Mouse (Mus musculus) liver, embryonic 15.5 days (tissue): ENCODE results near the gene Rasl11a. TPM values are rescaled to one million over a fixed set of nuclear protein-coding genes. Genes with fewer than 3 reads are reported as not detected.
"Not testable (repeated sequence)": the region's sequence is repeated elsewhere in the genome, so short reads cannot be mapped to it uniquely, and the experiment has no call there.

ENCODE experiments used
- ATAC-seq: fragments of 200-750 bp; cut with Nextera tagmentation; 2 replicates; pipeline ENCODE4 v1.8.0; 2017; ENCODE audit warnings: moderate number of reproducible peaks, mild to moderate bottlenecking, moderate library complexity; ENCODE audit not compliant: insufficient read depth
- H3K27ac ChIP-seq: fragments of 300-500 bp; sonication (generic); replicated peaks from 2 replicates; pipeline ENCODE4 v1.5.1; 2015; ENCODE audit warnings: mild to moderate bottlenecking, inconsistent platforms
- H3K27me3 ChIP-seq: fragments of 300-500 bp; sonication (generic); 2 replicates; pipeline ENCODE4 v1.6.1; 2015; ENCODE audit warnings: mild to moderate bottlenecking, inconsistent platforms
- H3K36me3 ChIP-seq: fragments of 300-500 bp; sonication (generic); replicated peaks from 2 replicates; pipeline ENCODE4 v1.6.1; 2015; ENCODE audit warnings: moderate library complexity, mild to moderate bottlenecking, inconsistent platforms
- H3K4me1 ChIP-seq: fragments of 300-500 bp; sonication (generic); replicated peaks from 2 replicates; pipeline ENCODE4 v1.6.1; 2015; ENCODE audit warnings: inconsistent platforms
- H3K4me2 ChIP-seq: fragments of 300-500 bp; sonication (generic); 2 replicates; pipeline ENCODE4 v1.6.1; 2015; ENCODE audit warnings: moderate library complexity, mild to moderate bottlenecking, inconsistent platforms
- H3K4me3 ChIP-seq: fragments of 300-500 bp; sonication (generic); replicated peaks from 2 replicates; pipeline ENCODE4 v1.5.1; 2015; ENCODE audit warnings: mild to moderate bottlenecking, inconsistent platforms
- H3K9ac ChIP-seq: fragments of 300-500 bp; sonication (generic); 2 replicates; pipeline ENCODE4 v1.6.1; 2015; ENCODE audit warnings: moderate library complexity, mild to moderate bottlenecking, inconsistent platforms
- H3K9me3 ChIP-seq: fragments of 300-500 bp; sonication (generic); replicated peaks from 2 replicates; pipeline ENCODE4 v1.6.1; 2016; ENCODE audit warnings: inconsistent platforms
- WGBS: fragments of 180-500 bp; shearing (Covaris S2); methylation state at CpG from one replicate; pipeline ENCODE4 v1.1.7; 2015; ENCODE audit warnings: mixed read lengths; ENCODE audit not compliant: insufficient replicate concordance; 5-methylcytosine and 5-hydroxymethylcytosine counted together
- polyA plus RNA-seq: library from polyadenylated mRNA; unstranded; fragments of >200 nt; fragmentation: Nextera tagmentation; extraction: Ambion mirVana; gene quantifications from 2 replicates; pipeline ENCODE4 v1.2.1, GENCODE M21; 2015

The Rasl11a gene
- polyA plus RNA-seq, 1 experiment from 2014 or later: 1.8 TPM

DNA sequence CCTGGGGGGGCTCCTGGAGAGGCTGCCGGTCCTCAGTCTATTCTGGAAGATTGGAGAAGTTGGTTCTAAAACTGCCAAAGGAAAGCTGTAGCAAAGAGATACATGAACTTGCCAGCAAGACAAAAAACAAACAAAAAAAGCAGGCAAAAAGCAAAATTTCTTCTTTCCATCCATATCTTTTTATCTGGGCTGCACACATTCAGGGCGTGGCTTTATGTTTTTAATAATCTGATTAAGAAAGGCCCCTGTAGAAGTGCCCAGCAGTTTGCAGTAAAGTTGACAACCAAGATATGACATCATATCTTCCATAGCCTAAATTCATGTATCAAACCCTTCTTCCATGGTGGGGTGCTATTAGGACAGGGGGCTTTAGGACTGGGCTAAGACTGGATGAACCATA lies 21.4 kb downstream of the Rasl11a start:
- H3K27ac ChIP-seq: peak overlapping the region; percentile 66

DNA sequence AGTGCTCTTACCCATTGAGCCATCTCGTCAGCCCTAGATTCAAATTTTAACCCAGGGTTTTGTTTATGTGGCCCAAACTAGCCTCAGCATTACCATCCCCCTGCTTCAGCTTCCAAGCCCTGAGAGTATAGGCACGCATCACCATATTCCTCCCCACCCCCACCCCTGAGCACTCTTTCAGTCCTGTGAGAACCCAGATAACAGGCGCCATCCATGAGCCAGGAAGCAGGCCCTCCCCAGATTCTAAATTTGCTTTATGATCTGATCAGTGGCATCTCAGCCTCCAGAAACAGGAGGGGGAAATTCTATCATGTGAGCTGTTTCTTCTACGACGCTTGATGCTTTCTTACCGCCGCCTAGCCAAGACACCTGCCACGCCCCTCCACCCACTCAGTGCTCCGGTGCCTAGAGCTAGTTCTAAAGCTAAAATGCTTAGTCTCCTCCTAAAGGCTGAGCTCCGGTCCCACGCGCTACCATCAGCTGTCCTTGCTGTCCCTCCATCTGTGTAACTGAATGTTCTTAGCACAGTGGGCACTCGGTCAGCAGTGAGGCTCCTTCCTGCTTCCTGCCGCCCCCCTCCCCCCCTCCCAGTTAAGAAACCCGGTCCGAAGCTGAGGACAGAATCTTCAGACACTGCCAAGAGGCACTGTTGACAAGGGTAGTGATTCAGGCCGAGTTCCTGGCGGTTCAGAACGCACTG lies 22.5 kb downstream of the Rasl11a start:
- peak overlapping the region; percentile 26 for H3K4me3 ChIP-seq
- 4% methylated on average over 19 of the region's 19 CpGs for WGBS
- 0 out of 2 replicates have a peak, but pooled peaks cover 3% of the 10 kb centered on the region for H3K9me3 ChIP-seq
- no peaks in the 10 kb centered on the region for H3K36me3 ChIP-seq
- ATAC-seq: peak; percentile 79
- peaks cover 36% of the 10 kb centered on the region for H3K4me1 ChIP-seq
- peak overlapping the region; percentile 66 for H3K27ac ChIP-seq
- H3K9ac ChIP-seq: peak overlapping the region; percentile 41; the same call in 1 of the 2 replicates
- H3K27me3 ChIP-seq: 0 out of 2 replicates have a peak, but pooled peaks cover 3% of the 10 kb centered on the region
- H3K4me2 ChIP-seq: peak overlapping the region; percentile 61

More for the DNA sequence above, 21.4 kb downstream of the Rasl11a start:
- Histone ChIP-seq H3K9ac (no peak overlapping the region), H3K4me3 (no peak overlapping the region), H3K4me1 (peaks cover 36% of the 10 kb centered on the region), H3K36me3 (no peaks in the 10 kb centered on the region), H3K9me3 (0 out of 2 replicates have a peak, but pooled peaks cover 3% of the 10 kb centered on the region), H3K4me2 (peak overlapping the region; percentile 61), H3K27me3 (no peaks in the 10 kb centered on the region)
- ATAC-seq: peak; percentile 71
- 29% methylated on average over 2 of the region's 2 CpGs for WGBS

DNA sequence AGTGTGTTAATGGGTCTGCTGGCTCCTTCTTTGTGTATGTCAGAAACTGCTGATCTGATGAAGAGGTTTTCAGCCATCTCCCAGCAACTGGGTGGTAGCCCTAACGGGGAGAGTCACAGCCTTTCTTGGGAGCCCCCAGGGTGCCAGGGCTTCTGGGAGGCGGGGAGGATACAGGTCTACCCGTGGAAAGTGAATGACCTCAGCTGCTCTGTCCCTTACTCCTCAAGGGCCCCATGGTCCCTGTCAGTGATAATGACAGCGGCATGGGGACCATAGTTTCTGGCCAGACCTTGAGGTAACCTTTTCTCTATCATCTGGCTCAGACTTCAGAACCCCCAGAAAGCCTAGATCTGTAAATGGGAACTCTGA lies 23.1 kb downstream of the Rasl11a start:
- peak overlapping the region; percentile 61 for H3K4me2 ChIP-seq
- 21% methylated on average over 4 of the region's 4 CpGs for WGBS
- H3K36me3 ChIP-seq: no peaks in the 10 kb centered on the region
- H3K4me1 ChIP-seq: peaks cover 36% of the 10 kb centered on the region
- no peak for ATAC-seq
- 0 out of 2 replicates have a peak, but pooled peaks cover 3% of the 10 kb centered on the region for H3K9me3 ChIP-seq
- 0 out of 2 replicates have a peak overlapping the region, but pooled peaks have one; percentile 66 for H3K27ac ChIP-seq
- no peak overlapping the region for H3K9ac ChIP-seq
- H3K27me3 ChIP-seq: 0 out of 2 replicates have a peak, but pooled peaks cover 3% of the 10 kb centered on the region
- no peak overlapping the region for H3K4me3 ChIP-seq

DNA sequence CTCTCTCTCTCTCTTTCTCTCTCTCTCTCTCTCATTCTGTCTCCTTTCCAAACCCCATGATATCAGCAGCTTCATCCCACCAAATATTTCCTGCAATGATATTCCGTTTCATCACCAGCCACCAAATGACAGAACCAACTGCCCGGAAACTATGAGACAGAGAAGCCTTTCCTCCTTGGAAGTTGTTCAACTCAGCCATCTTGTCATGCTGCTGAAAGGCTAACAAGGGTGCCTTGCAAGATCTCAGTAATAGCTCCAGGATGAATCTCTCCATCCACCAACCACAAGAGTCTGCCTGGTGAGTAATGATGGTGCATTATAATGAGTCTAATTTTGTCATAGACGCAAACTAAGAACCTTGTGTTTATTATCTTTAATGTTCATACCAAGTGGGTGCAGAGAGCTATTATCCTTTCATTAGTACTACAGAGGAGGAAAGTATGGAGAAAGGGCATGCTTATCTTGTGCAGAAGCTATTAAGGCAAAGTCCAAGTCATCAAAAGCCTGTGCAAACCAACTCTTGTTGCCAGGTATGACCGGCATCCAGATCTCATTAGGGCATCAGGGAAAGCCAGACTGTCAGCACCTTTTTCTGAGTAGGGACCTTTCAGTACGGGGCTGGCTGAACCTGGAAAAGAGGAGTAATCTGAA lies 28.2 kb downstream of the Rasl11a start:
- Histone ChIP-seq H3K27ac (no peak overlapping the region), H3K27me3 (peaks cover 7% of the 10 kb centered on the region; the same call in 1 of the 2 replicates), H3K36me3 (no peaks in the 10 kb centered on the region), H3K9ac (no peak overlapping the region), H3K4me2 (no peak overlapping the region), H3K4me1 (peaks cover 7% of the 10 kb centered on the region), H3K9me3 (0 out of 2 replicates have a peak, but pooled peaks cover 3% of the 10 kb centered on the region), H3K4me3 (no peak overlapping the region)
- no peak for ATAC-seq
- 73% methylated on average over 5 of the region's 5 CpGs for WGBS

DNA sequence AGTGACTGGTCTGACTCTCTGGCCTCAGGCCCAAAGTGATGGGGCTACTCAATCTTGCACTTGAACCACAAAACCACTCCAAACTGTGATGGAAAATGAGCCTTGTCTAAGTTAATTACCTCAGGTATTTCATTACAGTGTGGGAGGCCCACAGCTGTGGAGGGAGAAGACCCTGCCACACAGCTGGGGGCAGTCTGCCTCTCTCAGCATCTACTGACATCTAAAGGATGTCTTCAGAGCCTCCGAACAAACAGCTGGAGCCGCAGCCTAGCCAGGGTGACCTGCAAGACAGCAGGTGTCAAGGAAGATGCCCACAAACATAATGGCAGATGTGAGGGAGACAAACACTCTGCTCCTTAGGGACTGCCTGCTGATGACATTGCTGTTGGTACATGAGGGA lies 31.2 kb downstream of the Rasl11a start:
- WGBS: 71% methylated on average over 2 of the region's 2 CpGs
- no peak overlapping the region for H3K4me2 ChIP-seq
- no peak overlapping the region for H3K9ac ChIP-seq
- ATAC-seq: no peak
- H3K27ac ChIP-seq: no peak overlapping the region
- H3K27me3 ChIP-seq: peaks cover 14% of the 10 kb centered on the region; the same call in 1 of the 2 replicates
- H3K36me3 ChIP-seq: no peaks in the 10 kb centered on the region
- no peaks in the 10 kb centered on the region for H3K4me1 ChIP-seq
- H3K4me3 ChIP-seq: no peak overlapping the region
- no peaks in the 10 kb centered on the region for H3K9me3 ChIP-seq

DNA sequence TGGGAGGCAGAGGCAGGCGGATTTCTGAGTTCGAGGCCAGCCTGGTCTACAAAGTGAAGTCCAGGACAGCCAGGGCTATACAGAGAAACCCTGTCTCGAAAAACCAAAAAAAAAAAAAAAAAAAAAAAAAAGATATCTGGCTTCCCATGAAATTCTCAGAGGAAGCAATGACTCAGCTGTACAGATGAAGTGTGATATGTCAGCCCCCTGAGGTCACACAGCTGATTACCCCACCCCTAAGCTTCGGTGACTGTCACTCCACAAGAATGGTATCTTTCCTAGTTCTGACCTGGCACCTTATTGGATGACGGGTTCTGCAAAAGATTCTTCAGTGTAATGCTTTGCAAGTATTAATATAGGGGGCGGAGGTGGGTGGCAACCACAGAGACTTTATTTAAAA lies 33.0 kb downstream of the Rasl11a start:
- not testable (repeated sequence) for H3K36me3 ChIP-seq, H3K9ac ChIP-seq, ATAC-seq, H3K4me3 ChIP-seq, H3K27ac ChIP-seq, H3K4me2 ChIP-seq, H3K4me1 ChIP-seq, H3K9me3 ChIP-seq
- WGBS: 50% methylated on average over 5 of the region's 6 CpGs
- H3K27me3 ChIP-seq: peaks cover 12% of the 10 kb centered on the region; the same call in 1 of the 2 replicates

DNA sequence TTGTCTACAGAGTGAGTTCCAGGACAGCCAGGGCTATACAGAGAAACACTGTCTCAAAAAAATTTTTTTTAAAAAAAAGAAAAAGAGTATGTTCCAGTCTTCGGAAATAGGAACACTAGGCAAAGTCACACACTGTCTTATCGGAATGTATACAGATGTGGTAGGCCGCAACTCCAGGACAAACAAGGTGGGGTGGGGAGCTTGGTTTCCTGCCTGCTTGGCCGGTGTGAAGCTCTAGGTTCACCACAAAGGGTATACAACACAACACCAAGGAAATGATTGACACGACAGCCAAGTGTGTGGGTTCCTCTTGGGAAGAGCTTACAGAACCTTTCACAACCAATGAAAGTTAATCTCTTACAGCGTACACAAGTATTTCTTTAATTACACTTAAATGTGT lies 37.4 kb downstream of the Rasl11a start:
- no peak overlapping the region for H3K27ac ChIP-seq
- H3K9ac ChIP-seq: no peak overlapping the region
- WGBS: 31% methylated on average over 6 of the region's 6 CpGs
- no peak for ATAC-seq
- H3K4me3 ChIP-seq: no peak overlapping the region
- H3K36me3 ChIP-seq: no peaks in the 10 kb centered on the region
- H3K27me3 ChIP-seq: 0 out of 2 replicates have a peak, but pooled peaks cover 7% of the 10 kb centered on the region
- no peaks in the 10 kb centered on the region for H3K4me1 ChIP-seq
- no peak overlapping the region for H3K4me2 ChIP-seq
- H3K9me3 ChIP-seq: no peaks in the 10 kb centered on the region

DNA sequence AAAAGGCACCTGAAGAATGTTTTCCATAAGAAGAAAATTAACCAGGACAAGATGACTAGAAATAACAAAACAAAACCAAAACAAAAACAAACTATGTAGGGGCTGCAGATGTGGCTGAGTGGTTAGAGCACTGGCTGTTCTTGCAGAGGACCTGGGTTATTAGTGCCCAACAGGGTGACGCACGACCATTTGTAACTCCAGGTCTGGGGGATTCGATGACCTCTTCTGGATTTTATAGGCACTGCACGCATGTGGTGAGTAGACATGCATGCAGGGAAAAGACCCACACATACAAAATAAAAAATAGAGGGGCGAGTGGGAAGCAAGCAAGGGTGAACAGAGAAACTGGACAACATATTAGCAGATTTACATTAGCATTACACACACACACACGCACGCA lies 38.2 kb downstream of the Rasl11a start:
- H3K27ac ChIP-seq: no peak overlapping the region
- no peak overlapping the region for H3K4me2 ChIP-seq
- H3K4me3 ChIP-seq: no peak overlapping the region
- no peaks in the 10 kb centered on the region for H3K36me3 ChIP-seq
- WGBS: 58% methylated on average over 7 of the region's 7 CpGs
- H3K27me3 ChIP-seq: 0 out of 2 replicates have a peak, but pooled peaks cover 7% of the 10 kb centered on the region
- H3K4me1 ChIP-seq: no peaks in the 10 kb centered on the region
- no peaks in the 10 kb centered on the region for H3K9me3 ChIP-seq
- no peak for ATAC-seq
- H3K9ac ChIP-seq: no peak overlapping the region

DNA sequence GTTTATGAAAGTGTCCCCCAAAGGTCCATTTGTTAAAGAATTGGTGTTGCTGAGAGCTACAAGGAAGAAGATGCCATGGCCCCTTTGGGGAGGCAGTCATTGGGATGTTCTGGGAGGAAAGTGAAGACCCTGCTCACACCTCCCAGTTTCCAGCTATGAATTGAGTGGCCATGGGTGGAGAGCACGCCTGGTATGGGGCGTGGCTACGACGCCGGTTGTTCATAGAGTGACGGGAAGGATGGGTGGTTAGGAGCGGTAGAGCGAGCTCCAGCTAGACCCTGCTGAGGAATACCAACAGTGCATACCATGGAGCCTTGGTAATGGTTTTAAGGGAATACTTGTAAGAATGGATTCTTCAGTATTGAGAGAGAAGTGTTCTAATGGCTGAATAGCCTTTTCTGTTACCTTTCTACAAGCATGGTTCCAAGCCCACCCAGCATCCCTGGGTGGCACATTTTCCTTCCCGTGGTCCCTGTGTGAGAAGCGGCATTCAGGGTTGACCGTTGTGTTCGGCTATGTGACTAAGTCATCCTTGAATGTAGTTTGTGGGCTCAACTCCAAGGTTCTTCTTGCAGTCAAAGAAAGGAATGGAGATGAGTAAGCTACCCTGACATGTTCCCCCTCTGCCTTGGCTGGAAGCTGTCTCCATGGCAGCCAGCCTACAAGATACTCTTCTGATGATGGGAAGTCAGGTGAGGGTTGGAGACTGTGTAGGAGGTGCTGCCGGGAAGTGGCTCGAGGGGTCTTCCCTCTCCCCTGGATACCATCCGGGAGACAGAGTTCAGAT lies 38.8 kb downstream of the Rasl11a start:
- no peak overlapping the region for H3K4me3 ChIP-seq
- H3K4me2 ChIP-seq: no peak overlapping the region
- WGBS: 69% methylated on average over 15 of the region's 15 CpGs
- no peaks in the 10 kb centered on the region for H3K9me3 ChIP-seq
- no peak overlapping the region for H3K27ac ChIP-seq
- no peaks in the 10 kb centered on the region for H3K4me1 ChIP-seq
- no peaks in the 10 kb centered on the region for H3K36me3 ChIP-seq
- H3K27me3 ChIP-seq: 0 out of 2 replicates have a peak, but pooled peaks cover 7% of the 10 kb centered on the region
- no peak for ATAC-seq
- no peak overlapping the region for H3K9ac ChIP-seq

DNA sequence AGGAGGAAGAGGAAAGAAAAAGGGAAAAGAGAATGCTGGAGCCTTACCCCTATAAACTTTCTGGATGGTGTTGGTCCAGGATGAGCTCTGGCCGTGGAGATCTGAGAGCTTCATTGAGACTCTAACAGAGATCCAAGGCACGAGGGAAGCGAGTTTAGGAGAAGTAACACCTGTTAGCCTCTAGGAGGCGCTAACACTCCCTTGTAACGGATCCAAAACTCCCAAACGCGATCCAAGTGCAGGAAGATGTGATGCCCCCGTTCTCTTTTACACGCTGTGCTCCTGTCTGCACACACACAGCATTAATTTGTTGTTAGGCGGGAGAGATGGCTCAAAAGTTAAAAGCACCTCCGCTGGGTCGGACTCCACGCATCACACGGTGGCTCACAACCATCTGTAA lies 46.3 kb downstream of the Rasl11a start:
- no peak for ATAC-seq
- Histone ChIP-seq H3K4me1 (no peaks in the 10 kb centered on the region; the same call in 1 of the 2 replicates), H3K27ac (no peak overlapping the region), H3K9me3 (no peaks in the 10 kb centered on the region), H3K4me3 (no peak overlapping the region), H3K4me2 (peak overlapping the region; percentile 40), H3K27me3 (no peaks in the 10 kb centered on the region), H3K36me3 (no peaks in the 10 kb centered on the region), H3K9ac (no peak overlapping the region)
- 15% methylated on average over 14 of the region's 14 CpGs for WGBS

DNA sequence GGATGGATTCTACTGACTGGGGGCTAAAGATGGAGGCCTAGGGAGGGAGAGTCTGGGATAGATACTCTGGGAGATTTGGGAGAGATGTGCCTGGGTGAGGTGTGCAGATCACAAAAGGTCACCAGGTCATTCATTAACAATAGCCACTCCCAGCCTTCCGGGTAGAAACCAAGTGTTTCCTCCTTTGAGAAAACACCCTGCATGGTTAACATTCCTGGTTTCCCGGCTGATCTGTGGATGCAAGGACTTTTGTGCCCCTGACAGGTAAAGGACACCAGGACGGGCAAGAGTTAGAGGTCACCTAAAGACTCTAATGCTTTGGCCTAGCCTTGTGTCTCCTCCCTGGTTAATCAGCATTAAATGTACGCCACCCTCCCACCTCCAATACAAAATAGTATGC lies 48.0 kb downstream of the Rasl11a start:
- no peaks in the 10 kb centered on the region for H3K9me3 ChIP-seq
- H3K4me2 ChIP-seq: no peak overlapping the region
- WGBS: 70% methylated on average over 4 of the region's 4 CpGs
- no peaks in the 10 kb centered on the region for H3K36me3 ChIP-seq
- H3K4me3 ChIP-seq: no peak overlapping the region
- no peaks in the 10 kb centered on the region for H3K27me3 ChIP-seq
- no peak for ATAC-seq
- H3K27ac ChIP-seq: no peak overlapping the region
- H3K9ac ChIP-seq: no peak overlapping the region
- H3K4me1 ChIP-seq: no peaks in the 10 kb centered on the region; the same call in none of the 2 replicates
